Mouse (Mus musculus): ENCODE results near the gene Epb41l4b.

DNA sequence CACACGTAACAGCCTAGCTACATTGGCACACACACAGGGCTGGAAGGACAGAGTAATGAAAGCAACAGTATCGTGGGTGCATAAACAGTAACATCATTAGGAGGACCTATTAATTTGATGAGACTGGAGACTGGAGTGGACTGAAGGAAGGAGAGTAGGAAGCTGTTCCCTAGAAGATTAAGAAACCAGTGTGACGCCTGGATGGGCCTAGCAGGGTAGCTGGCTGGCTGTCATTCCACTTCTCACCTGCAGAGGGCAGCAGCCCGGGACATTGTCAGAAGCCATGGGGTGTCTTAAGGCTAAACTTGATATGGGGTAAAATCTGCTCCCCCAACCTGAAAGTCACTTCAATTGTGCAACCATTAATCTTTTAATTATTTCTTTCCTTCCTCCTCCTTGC, 78.0 kb downstream of the Epb41l4b start:
- peak; percentile 91 for TF ChIP-seq CTCF (IDR thresholded peaks at IDR 0.05)
- no peak for TF ChIP-seq EP300 (IDR thresholded peaks at IDR 0.05)

Measured in lung, postnatal 0 days (tissue).